Mouse (Mus musculus): Measurements from ENCODE around the gene Cmtm2a. TPM values are rescaled to one million over a fixed set of nuclear protein-coding genes. Genes with fewer than 3 reads are reported as not detected.
A peak's percentile ranks its signal among the peaks of the same experiment; 100 is the strongest.
"Not testable (repeated sequence)": the region's sequence is repeated elsewhere in the genome, so short reads cannot be mapped to it uniquely, and the experiment has no call there.

The Cmtm2a gene
- total RNA-seq (2021) = not detected
- long read RNA-seq = 0 reads

- DNase-seq (ENCODE audit: low spot score in 2 of 2) = not testable (repeated sequence)
These were observed at the start of gene Cmtm2a for GRCm38 (mm10) chr8:104293081-104293480. Gene Cmtm2a, minus strand, starts transcription at chr8:104293181.

DNA sequence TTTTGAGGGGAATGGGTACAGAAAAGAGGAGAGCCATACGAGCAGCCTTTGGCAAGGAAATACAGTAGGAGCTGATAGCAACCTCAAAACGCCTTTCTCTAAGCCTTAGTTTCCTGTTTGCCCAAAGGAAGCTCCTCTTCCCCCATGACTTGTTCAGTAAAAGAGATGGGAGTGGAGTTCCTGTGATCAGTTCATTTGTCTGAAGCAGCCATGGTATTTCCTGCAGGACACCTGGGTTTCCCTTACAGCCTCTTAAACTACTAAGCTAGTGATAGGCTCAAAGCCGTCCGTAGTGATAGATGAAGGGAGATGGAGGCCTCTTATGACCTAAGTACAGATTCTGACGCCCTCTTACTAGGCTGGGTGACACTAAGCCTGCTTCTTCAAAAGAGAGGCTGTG, 49.4 kb upstream of the Cmtm2a start:
- DNase-seq (ENCODE audit: low spot score in 2 of 2) = no peak

GRCm38 (mm10) chr8:104341678-104342077, 48.7 kb upstream of the Cmtm2a start:
- DNase-seq (ENCODE audit: low spot score in 2 of 2) = no peak

- peak; percentile 52 to 69 for DNase-seq (ENCODE audit: low spot score in 2 of 2)
These were observed 48.2 kb upstream of the Cmtm2a start for GRCm38 (mm10) chr8:104341106-104341561.

GRCm38 (mm10) chr8:104340233-104341105, 47.5 kb upstream of the Cmtm2a start:
- peak; percentile 74 to 84 for DNase-seq (ENCODE audit: low spot score in 2 of 2)

DNA sequence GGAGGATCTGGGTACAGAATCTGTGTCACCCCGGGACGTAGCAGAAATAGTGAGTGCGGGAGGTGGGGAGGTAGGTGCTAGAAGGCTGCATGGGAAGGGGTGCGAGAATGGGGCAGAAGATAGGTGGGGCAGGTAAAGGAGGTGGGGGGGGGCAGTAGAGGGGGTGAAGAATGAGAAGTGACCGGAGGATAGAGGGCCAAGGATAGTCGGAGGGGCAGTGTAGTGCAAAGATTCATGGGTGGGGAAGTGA, 46.9 kb upstream of the Cmtm2a start:
- no peak for DNase-seq (ENCODE audit: low spot score in 2 of 2)

- no peak for DNase-seq (ENCODE audit: low spot score in 2 of 2)
These were observed 46.4 kb upstream of the Cmtm2a start, which contains the start of gene Cmtm3 for GRCm38 (mm10) chr8:104339229-104339982. Gene Cmtm3, plus strand, starts transcription at chr8:104339410.

GRCm38 (mm10) chr8:104337890-104338289, 44.9 kb upstream of the Cmtm2a start:
- no peak for DNase-seq (ENCODE audit: low spot score in 2 of 2)

GRCm38 (mm10) chr8:104336806-104337205, 43.8 kb upstream of the Cmtm2a start:
- DNase-seq (ENCODE audit: low spot score in 2 of 2) = no peak

DNA sequence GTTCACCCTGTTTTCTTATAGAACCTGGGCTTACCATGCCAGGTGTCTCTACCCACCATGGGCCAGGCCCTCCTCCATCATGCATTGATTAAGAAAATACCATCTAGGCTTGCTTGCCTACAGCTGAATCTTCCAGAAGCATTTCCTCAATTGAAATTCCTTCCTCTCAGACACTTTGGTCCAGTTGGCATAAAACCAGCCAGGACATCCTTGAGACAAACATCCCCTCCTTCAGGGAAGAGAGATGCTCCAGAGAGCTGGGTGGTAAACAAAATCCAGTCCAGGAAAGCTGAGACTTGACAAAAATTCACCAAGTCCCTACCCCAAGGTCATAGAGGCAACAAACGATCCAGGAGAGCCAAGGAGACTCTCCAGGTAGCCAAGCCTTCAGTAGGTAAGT, 41.2 kb upstream of the Cmtm2a start:
- DNase-seq (ENCODE audit: low spot score in 2 of 2) = no peak

- DNase-seq (ENCODE audit: low spot score in 2 of 2) = no peak
These were observed 40.8 kb upstream of the Cmtm2a start for GRCm38 (mm10) chr8:104333786-104334185.

- no peak for DNase-seq (ENCODE audit: low spot score in 2 of 2)
These were observed 40.0 kb upstream of the Cmtm2a start for GRCm38 (mm10) chr8:104332665-104333631.

DNA sequence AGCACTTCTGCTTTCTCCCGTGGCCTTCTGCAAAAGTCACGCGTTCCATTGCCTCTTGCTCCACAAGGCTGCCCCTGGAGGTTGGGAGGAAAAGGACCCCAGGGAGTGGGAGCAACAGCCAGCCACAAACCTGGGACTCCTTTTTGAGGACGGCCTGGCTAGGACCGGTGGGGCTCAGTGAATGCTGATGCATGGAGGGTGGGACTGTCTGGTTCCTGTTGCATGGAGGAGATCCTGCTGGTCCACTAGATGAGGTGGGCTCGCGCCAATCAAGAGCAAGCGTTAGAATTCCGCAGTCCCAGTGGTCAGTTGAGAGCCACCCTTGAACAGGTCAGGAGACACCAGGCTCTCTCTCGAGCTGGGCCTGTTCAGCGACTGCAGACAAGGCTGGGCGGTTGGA, 28.9 kb upstream of the Cmtm2a start, which contains the start of gene Cmtm2b:
Gene Cmtm2b, plus strand, starts transcription at position 301 of the 400 bp plus-strand sequence.
- not testable (repeated sequence) for DNase-seq (ENCODE audit: low spot score in 2 of 2)

DNA sequence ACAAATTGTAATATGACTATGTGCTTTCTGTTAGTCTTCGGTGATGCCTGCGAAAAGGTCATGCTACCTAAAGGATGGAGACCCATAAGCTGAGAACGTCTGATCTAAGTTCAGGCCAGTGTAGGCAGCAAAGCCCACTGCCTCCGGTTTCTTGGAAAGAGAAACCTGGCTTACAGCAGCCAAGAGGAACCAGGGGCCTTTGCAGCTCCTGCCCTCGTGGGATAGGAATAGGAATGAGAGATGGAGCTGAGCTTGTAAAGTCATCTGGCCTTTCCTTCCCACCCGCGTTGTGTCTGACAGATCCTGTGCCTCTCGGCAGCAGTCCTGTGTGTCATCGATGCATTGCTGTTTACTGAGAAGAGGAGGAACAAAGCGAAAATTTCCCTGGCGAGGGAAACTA, 28.3 kb upstream of the Cmtm2a start, which contains the start of gene Gm11020:
Gene Gm11020, plus strand, starts transcription at position 301 of the 400 bp plus-strand sequence.
- DNase-seq (ENCODE audit: low spot score in 2 of 2) = not testable (repeated sequence)

- peak in 1 of 2 experiments; percentile 28 for DNase-seq (ENCODE audit: low spot score in 2 of 2)
These were observed 20.3 kb upstream of the Cmtm2a start for GRCm38 (mm10) chr8:104313311-104313710.

DNA sequence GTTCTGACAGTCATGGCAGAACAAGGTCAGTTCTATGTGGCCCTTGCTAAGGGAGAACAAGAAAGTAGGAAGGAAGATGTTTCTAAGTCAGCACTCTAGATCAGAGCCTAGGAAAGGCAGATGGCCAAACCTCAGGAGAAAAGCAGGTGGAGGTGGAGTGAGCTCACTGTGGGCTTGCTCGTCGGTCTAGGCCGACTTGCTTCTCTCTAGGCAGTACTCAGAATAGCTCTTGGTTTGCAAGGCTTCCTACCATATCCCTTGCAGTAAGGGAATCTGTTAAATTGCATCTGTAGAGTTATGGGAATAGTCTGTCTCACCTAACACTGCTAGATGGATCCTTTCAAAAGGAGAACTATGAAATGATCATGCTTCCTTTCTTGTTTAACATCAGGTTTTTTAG, 19.0 kb upstream of the Cmtm2a start:
- DNase-seq (ENCODE audit: low spot score in 2 of 2) = not testable (repeated sequence)

DNA sequence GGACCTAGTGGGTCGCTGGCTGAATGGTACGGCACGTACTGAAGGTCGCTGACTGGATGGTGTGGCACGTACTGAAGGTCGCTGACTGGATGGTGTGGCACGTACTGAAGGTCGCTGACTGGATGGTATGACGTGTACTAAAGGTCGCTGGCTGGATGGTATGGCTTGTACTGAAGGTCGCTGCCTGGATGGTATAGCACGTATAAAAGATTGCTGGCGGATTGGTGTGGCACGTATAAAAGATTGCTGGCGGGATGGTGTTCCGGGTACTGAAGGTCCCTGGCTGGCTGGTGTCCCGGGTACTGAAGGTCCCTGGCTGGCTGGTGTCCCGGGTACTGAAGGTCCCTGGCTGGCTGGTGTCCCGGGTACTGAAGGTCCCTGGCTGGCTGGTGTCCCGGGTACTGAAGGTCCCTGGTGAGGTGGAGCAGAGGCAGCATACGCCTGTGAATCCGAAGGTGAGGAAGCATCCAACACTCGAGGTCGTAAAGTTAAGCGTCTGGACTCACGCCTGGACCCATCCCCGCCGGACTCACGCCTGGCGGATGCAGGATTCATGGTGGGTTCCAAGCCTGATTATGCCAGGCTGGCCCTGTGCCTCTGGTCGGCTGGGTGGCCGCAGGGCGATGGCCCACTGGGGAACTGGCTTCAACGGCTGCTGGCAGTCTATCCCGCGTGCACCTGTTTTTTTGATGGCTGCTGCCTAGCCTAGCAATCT, 16.6 kb upstream of the Cmtm2a start, which contains the start of the genes Gm45711 and Cmtm1:
Gene Gm45711, minus strand, starts transcription at position 641 of the 715 bp plus-strand sequence.
Gene Cmtm1, minus strand, starts transcription at position 705 of the 715 bp plus-strand sequence.
- peak; percentile 46 to 57 for DNase-seq (ENCODE audit: low spot score in 2 of 2)

- not testable (repeated sequence) for DNase-seq (ENCODE audit: low spot score in 2 of 2)
These were observed 15.4 kb upstream of the Cmtm2a start for GRCm38 (mm10) chr8:104308341-104308740.

DNA sequence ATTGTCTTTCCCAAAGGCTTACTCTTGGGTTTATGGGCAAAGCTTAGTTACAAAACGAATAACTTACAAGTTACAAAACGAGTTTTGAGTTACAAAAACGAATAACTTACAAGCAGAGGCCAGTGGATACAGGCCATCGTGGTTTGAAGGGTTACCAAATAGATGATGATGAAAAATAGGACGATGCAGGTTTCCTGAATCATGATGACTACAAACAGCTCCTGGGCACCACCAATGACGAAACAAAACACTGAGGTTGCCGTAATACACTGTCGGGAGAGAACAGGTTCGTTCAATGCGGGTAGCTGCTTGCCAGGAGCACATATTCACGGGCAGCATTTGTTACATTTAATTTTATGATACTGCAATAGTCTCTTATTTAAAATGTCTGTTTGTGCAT, 12.0 kb upstream of the Cmtm2a start:
- no peak for DNase-seq (ENCODE audit: low spot score in 2 of 2)

DNA sequence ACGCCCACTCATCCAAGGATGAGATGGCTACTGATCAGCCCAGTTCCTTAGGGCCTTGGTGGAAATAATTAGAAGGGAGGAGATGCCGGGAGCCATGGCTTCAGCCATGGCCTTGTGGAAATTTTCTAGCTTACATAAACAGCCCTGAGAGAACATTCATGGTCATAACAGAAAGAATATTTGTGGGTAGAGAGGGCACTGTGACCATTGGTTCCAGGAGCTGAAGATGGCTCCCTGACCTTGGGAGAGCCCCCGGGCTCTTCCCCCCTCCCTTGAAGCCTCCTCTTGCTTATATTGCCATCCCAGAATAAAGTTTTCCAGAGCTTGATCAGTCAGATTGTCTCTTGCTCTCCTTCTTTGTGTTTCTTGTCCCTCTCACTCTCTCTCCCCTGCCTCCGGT, 9.6 kb upstream of the Cmtm2a start:
- not testable (repeated sequence) for DNase-seq (ENCODE audit: low spot score in 2 of 2)

Measured in layer of hippocampus, postnatal 10 days (tissue).